Mouse (Mus musculus) limb, embryonic 14.5 days (tissue): ENCODE results near the gene Slc13a4. TPM values are rescaled to one million over a fixed set of nuclear protein-coding genes. Genes with fewer than 3 reads are reported as not detected.

Experiments
- ATAC-seq: fragments of 200-750 bp; cut with Nextera tagmentation; 2 replicates; pipeline ENCODE4 v1.8.0; 2017; ENCODE audit warnings: low read depth, moderate number of reproducible peaks, moderate TSS enrichment; ENCODE audit not compliant: low FRiP score
- DNase-seq: peaks from one replicate; pipeline ENCODE4 v3.0.0-alpha.2; 2015; ENCODE audit warnings: low spot score
- H3K27ac ChIP-seq: fragments of 300-500 bp; sonication (generic); replicated peaks from 2 replicates; pipeline ENCODE4 v1.5.1; 2014; ENCODE audit warnings: low read depth, mild to moderate bottlenecking, low read length, moderate library complexity, mixed read lengths
- H3K27me3 ChIP-seq: fragments of 300-500 bp; sonication (generic); 2 replicates; pipeline ENCODE4 v1.6.1; 2014; ENCODE audit warnings: low read length, mixed read lengths; ENCODE audit not compliant: control insufficient read depth, insufficient read depth
- H3K36me3 ChIP-seq: fragments of 300-500 bp; sonication (generic); 2 replicates; pipeline ENCODE4 v1.6.1; 2014; ENCODE audit warnings: mild to moderate bottlenecking, low read length, moderate library complexity, mixed read lengths; ENCODE audit not compliant: control insufficient read depth, insufficient read depth
- H3K4me1 ChIP-seq: fragments of 300-500 bp; sonication (generic); 2 replicates; pipeline ENCODE4 v1.6.1; 2014; ENCODE audit warnings: antibody characterized with exemption, low read length, mixed read lengths; ENCODE audit not compliant: control insufficient read depth, insufficient read depth
- H3K4me2 ChIP-seq: fragments of 300-500 bp; sonication (generic); replicated peaks from 2 replicates; pipeline ENCODE4 v1.6.1; 2014; ENCODE audit warnings: low read depth, mild to moderate bottlenecking, low read length, moderate library complexity; ENCODE audit not compliant: severe bottlenecking
- H3K4me3 ChIP-seq: fragments of 300-500 bp; sonication (generic); replicated peaks from 2 replicates; pipeline ENCODE4 v1.5.1; 2014; ENCODE audit warnings: low read length
- H3K9ac ChIP-seq: fragments of 300-500 bp; sonication (generic); 2 replicates; pipeline ENCODE4 v1.6.1; 2014; ENCODE audit warnings: mild to moderate bottlenecking, low read depth, low read length, moderate library complexity; ENCODE audit not compliant: severe bottlenecking
- H3K9me3 ChIP-seq: fragments of 300-500 bp; sonication (generic); 2 replicates; pipeline ENCODE4 v1.6.1; 2016; ENCODE audit warnings: low read length; ENCODE audit not compliant: control insufficient read depth
- POLR2A ChIP-seq: fragments of 200-500 bp; IDR thresholded peaks from 2 replicates; pipeline ENCODE4 v1.8.0; 2012; ENCODE audit warnings: inconsistent platforms, mild to moderate bottlenecking, moderate library complexity, borderline replicate concordance; ENCODE audit not compliant: insufficient read depth, insufficient read length; ENCODE audit errors: extremely low read depth
- WGBS: fragments of 180-500 bp; shearing (Covaris S2); extraction: QIAGEN DNeasy Blood & Tissue Kit; methylation state at CpG from one replicate; pipeline ENCODE4 v1.1.7; 2014; 5-methylcytosine and 5-hydroxymethylcytosine counted together
- polyA plus RNA-seq, 2 experiments: library from polyadenylated mRNA; depleted of rRNA in 1 of 2; stranded (reverse) in 1 of 2; unstranded in 1 of 2; fragments of >200 nt; fragmentation: Nextera tagmentation in 1 of 2; extraction: Ambion mirVana in 1 of 2; gene quantifications; 2 replicates each; pipeline versions ENCODE4 v1.2.1 to v1.2.3; 2012 to 2014

Slc13a4 gene
- polyA plus RNA-seq, 2 experiments, result 0.30 to 0.33 TPM

DNA sequence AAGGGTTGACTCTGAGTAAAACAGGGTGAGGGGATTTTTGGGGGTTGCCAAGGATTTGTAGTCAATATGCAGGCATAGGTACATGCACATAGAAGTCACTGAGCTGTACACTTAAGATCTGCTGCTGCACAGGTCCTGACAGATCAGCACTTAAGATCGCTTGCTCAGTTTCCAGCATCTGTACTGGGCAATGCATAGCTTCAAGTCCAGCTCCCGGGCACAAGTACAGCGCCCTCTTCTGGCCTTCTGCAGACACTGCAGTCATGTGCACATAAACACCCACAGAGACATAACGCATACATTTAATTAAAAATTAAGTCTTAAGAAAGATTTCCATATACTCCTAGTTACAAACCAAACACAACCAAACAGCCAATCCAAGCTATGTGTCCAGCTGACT, 26.3 kb upstream of the Slc13a4 start:
- Histone ChIP-seq H3K4me3 (no peak overlapping the region), H3K9me3 (no peaks in the 10 kb centered on the region), H3K27ac (no peak overlapping the region), H3K27me3 (no peaks in the 10 kb centered on the region), H3K9ac (no peak overlapping the region), H3K4me1 (peaks cover 7% of the 10 kb centered on the region), H3K36me3 (no peaks in the 10 kb centered on the region), H3K4me2 (no peak overlapping the region)
- no peak for ATAC-seq
- 73% methylated on average over 4 of the region's 4 CpGs for WGBS
- DNase-seq, result no peak
- no peak for TF ChIP-seq POLR2A

DNA sequence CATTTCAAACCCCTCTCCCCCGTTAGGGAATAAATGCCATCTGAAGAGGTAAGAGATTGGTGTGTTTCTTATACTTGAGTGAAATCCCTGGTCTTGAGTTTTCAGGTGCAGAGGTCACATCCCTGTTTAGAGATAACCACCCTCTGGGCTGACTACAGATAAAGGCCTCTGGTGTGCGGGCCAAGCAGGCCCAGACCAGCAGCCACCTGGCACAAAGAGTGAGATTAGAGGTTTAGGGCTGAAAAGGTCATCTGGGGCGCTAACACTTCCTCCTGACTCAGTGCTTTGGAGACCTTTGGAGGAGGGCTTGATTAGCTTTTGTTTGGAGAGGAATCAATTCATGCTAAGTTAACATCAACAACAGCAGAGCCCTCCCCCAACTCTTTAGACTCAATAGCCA, 25.7 kb upstream of the Slc13a4 start:
- 47% methylated on average over 3 of the region's 3 CpGs for WGBS
- no peak overlapping the region for H3K4me3 ChIP-seq
- H3K9ac ChIP-seq, result no peak overlapping the region
- H3K36me3 ChIP-seq, result no peaks in the 10 kb centered on the region
- ATAC-seq (no peak), DNase-seq (no peak)
- no peaks in the 10 kb centered on the region for H3K27me3 ChIP-seq
- H3K27ac ChIP-seq, result no peak overlapping the region
- TF ChIP-seq POLR2A, result no peak
- no peaks in the 10 kb centered on the region for H3K9me3 ChIP-seq
- no peak overlapping the region for H3K4me2 ChIP-seq
- peaks cover 7% of the 10 kb centered on the region for H3K4me1 ChIP-seq

DNA sequence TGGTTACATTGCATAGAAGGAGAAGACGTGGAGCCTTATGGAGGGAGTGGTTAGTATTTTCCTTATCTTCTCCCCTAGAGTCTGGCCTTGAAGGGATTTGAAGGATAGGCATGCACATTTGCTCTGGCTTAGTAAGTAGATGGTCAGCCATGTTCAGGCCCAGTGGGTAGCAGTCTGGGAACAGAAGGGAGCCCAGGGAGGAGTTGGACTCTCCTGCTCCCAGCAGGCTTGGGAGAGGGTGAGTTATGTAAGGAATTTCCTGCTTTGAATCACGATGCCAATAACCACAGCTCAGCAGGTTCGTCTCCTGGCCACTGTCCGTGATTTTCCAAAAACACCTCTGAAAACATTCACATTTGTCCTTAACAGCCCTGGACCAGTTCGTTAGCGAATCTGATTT, 22.9 kb upstream of the Slc13a4 start:
- TF ChIP-seq POLR2A, result no peak
- H3K27ac ChIP-seq, result no peak overlapping the region
- 43% methylated on average over 6 of the region's 6 CpGs for WGBS

DNA sequence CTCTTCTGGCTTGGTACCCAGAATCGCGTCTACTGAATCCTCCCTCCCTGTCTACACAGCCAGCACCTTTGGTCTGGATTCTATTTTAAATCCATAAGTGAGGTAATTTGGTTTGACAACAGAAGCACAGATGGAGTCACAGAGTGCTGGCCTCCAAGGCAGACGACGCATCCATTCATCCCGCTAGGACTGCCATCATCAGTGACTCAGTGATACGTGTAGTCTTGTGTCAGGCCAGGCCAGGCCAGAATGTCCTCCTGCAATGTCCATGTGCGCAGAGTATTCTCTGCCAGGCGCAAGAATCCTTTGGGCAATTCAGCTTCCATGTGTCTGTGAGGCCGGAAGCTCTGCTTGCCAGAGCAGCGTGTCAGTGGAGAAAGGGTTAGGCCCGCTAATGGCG, 22.0 kb upstream of the Slc13a4 start:
- H3K27ac ChIP-seq, result no peak overlapping the region
- 97% methylated on average over 12 of the region's 12 CpGs for WGBS
- H3K9ac ChIP-seq, result no peak overlapping the region
- ATAC-seq (no peak), DNase-seq (no peak)
- no peaks in the 10 kb centered on the region for H3K9me3 ChIP-seq
- H3K4me2 ChIP-seq, result no peak overlapping the region
- H3K4me1 ChIP-seq, result peaks cover 24% of the 10 kb centered on the region
- H3K4me3 ChIP-seq, result no peak overlapping the region
- H3K36me3 ChIP-seq, result no peaks in the 10 kb centered on the region
- no peaks in the 10 kb centered on the region for H3K27me3 ChIP-seq
- TF ChIP-seq POLR2A, result no peak

More for the DNA sequence above, 22.9 kb upstream of the Slc13a4 start:
- no peak overlapping the region for H3K9ac ChIP-seq
- no peak overlapping the region for H3K4me2 ChIP-seq
- no peaks in the 10 kb centered on the region for H3K27me3 ChIP-seq
- no peaks in the 10 kb centered on the region for H3K36me3 ChIP-seq
- H3K9me3 ChIP-seq, result no peaks in the 10 kb centered on the region
- DNase-seq, result no peak
- peaks cover 16% of the 10 kb centered on the region for H3K4me1 ChIP-seq
- ATAC-seq, result no peak
- no peak overlapping the region for H3K4me3 ChIP-seq

DNA sequence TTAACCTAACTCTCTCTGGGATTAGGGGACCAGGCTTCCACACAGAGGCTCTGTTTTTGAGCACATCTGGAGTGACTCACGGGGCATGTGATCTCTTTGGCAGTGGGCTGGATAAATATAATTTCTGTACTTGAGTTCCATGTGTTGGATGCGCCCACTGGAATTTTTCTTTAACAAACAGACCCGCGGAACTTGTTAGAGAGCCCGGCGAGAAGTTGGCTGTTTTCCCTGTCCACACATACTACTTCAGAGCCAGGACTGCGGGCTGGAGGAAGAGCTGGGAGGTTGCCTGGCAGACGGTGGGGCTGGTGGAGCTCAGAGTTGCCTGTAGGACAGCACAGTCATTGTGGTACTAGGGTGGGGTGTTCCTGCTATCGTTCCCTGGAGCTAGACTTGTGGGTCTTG, 18.2 kb upstream of the Slc13a4 start, which contains the start of gene Fam180a:
Gene Fam180a (minus strand): TSS at position 31 of the 405 bp plus-strand sequence.
- H3K9me3 ChIP-seq, result no peaks in the 10 kb centered on the region
- no peak within 1 kb of the TSS; the same call in 1 of the 2 replicates for H3K4me3 ChIP-seq
- 46% methylated on average over 9 of the region's 9 CpGs for WGBS
- DNase-seq (peak; percentile 85), ATAC-seq (peak; percentile 72)
- TF ChIP-seq POLR2A, result no peak
- 0 out of 2 replicates have a peak within 1 kb of the TSS, but pooled peaks have one; percentile 1 for H3K9ac ChIP-seq
- peaks cover 33% of the 10 kb centered on the region for H3K4me1 ChIP-seq
- H3K4me2 ChIP-seq, result peak within 1 kb of the TSS; percentile 22
- H3K27ac ChIP-seq, result peak within 1 kb of the TSS; percentile 63
- H3K36me3 ChIP-seq, result no peaks in the 10 kb centered on the region
- no peaks in the 10 kb centered on the region for H3K27me3 ChIP-seq

DNA sequence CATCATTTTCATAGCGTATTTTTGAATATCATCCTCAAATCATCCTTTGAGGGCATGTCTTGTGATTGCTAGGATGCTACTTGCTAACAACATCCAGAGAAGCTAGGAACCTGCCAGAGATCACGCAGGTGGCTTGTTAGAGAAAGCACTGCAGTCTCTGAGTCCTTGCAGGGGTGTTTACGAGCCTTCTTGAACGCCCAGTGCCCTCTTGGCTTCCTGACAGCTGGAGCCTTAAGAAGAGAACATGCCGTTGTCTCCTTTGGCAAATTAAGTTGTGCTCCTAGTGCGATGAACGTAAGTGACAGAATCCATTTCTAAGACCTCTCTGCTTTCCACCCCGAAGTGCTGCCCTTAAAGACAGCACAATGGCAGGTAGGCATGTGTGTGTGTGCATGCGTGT, 16.4 kb upstream of the Slc13a4 start:
- H3K36me3 ChIP-seq, result no peaks in the 10 kb centered on the region
- no peak for TF ChIP-seq POLR2A
- no peak for ATAC-seq
- no peak overlapping the region for H3K27ac ChIP-seq
- H3K27me3 ChIP-seq, result no peaks in the 10 kb centered on the region
- H3K4me3 ChIP-seq, result no peak overlapping the region
- DNase-seq, result no peak
- H3K9me3 ChIP-seq, result no peaks in the 10 kb centered on the region
- 41% methylated on average over 9 of the region's 9 CpGs for WGBS
- no peak overlapping the region for H3K9ac ChIP-seq
- no peak overlapping the region for H3K4me2 ChIP-seq
- peaks cover 27% of the 10 kb centered on the region for H3K4me1 ChIP-seq
